Mouse (Mus musculus): Measurements from ENCODE around the gene Tmem247.
A peak's percentile ranks its signal among the peaks of the same experiment; 100 is the strongest.

- TF ChIP-seq CTCF (IDR thresholded peaks at IDR 0.05; ENCODE audit: borderline replicate concordance, insufficient read depth, low read depth, low read length) (peak; percentile 32; the same call in 1 of the 2 replicates), POLR2A (IDR thresholded peaks at IDR 0.05; ENCODE audit: borderline replicate concordance, insufficient read depth, low read length) (no peak)
These were observed 1.6 kb downstream of the Tmem247 start for GRCm38 (mm10) chr17:86918786-86919185.

Data from cerebellum, adult 2 months (tissue).